Mouse (Mus musculus) retina, embryonic 14.5 days (tissue): ENCODE measurements around the gene Cyp4f39.

ENCODE experiments used
- DNase-seq: peaks from one replicate; pipeline ENCODE4 v3.0.0-alpha.2; 2015; ENCODE audit warnings: low spot score

Cyp4f39 gene

GRCm38 (mm10) chr17:32452482-32452881 is at the start of gene Cyp4f39:
Cyp4f39 (plus strand) TSS chr17:32452723.
- peak; percentile 47 for DNase-seq

- no peak for DNase-seq
Measured at GRCm38 (mm10) chr17:32402779-32403157, 49.8 kb upstream of the Cyp4f39 start.

- no peak for DNase-seq
Measured at GRCm38 (mm10) chr17:32403417-32403816, 49.1 kb upstream of the Cyp4f39 start, which contains the start of gene Rasal3. Rasal3 (minus strand) TSS chr17:32403583.

- DNase-seq: no peak
Measured at GRCm38 (mm10) chr17:32411898-32412297, 40.6 kb upstream of the Cyp4f39 start.

GRCm38 (mm10) chr17:32415417-32416020 is 37.0 kb upstream of the Cyp4f39 start:
- no peak for DNase-seq

- DNase-seq: no peak
Measured at GRCm38 (mm10) chr17:32416771-32417170, 35.8 kb upstream of the Cyp4f39 start.

- DNase-seq: no peak
Measured at GRCm38 (mm10) chr17:32419989-32420388, 32.5 kb upstream of the Cyp4f39 start.

GRCm38 (mm10) chr17:32420781-32421180 is 31.7 kb upstream of the Cyp4f39 start:
- no peak for DNase-seq

GRCm38 (mm10) chr17:32424034-32424433 is 28.5 kb upstream of the Cyp4f39 start, which contains the start of gene Pglyrp2:
Pglyrp2 (minus strand) TSS chr17:32424167.
- DNase-seq: no peak

- DNase-seq: no peak
Measured at GRCm38 (mm10) chr17:32426610-32427009, 25.9 kb upstream of the Cyp4f39 start.

- peak; percentile 19 for DNase-seq
Measured at GRCm38 (mm10) chr17:32431972-32432371, 20.6 kb upstream of the Cyp4f39 start.

GRCm38 (mm10) chr17:32434324-32434723 is 18.2 kb upstream of the Cyp4f39 start:
- DNase-seq: no peak

- no peak for DNase-seq
Measured at GRCm38 (mm10) chr17:32435151-32435550, 17.4 kb upstream of the Cyp4f39 start.

GRCm38 (mm10) chr17:32437106-32437505 is 15.4 kb upstream of the Cyp4f39 start:
- DNase-seq: no peak

GRCm38 (mm10) chr17:32443245-32443644 is 9.3 kb upstream of the Cyp4f39 start:
- DNase-seq: no peak

- DNase-seq: no peak
Measured at GRCm38 (mm10) chr17:32445016-32445415, 7.5 kb upstream of the Cyp4f39 start.

- no peak for DNase-seq
Measured at GRCm38 (mm10) chr17:32447195-32447594, 5.3 kb upstream of the Cyp4f39 start.

- DNase-seq: no peak
Measured at GRCm38 (mm10) chr17:32449042-32449441, 3.5 kb upstream of the Cyp4f39 start.

- no peak for DNase-seq
Measured at GRCm38 (mm10) chr17:32450844-32451537, 1.5 kb upstream of the Cyp4f39 start.

- DNase-seq: no peak
Measured at GRCm38 (mm10) chr17:32454188-32454587, 1.7 kb downstream of the Cyp4f39 start.

GRCm38 (mm10) chr17:32454997-32455396 is 2.5 kb downstream of the Cyp4f39 start:
- DNase-seq: no peak

GRCm38 (mm10) chr17:32468494-32468893 is 16.0 kb downstream of the Cyp4f39 start:
- DNase-seq: no peak

GRCm38 (mm10) chr17:32470795-32471194 is 18.3 kb downstream of the Cyp4f39 start:
- no peak for DNase-seq

GRCm38 (mm10) chr17:32472176-32472575 is 19.7 kb downstream of the Cyp4f39 start:
- no peak for DNase-seq
